Mouse (Mus musculus) MN1 (cell line): ENCODE measurements around the gene Gm10447.
"Not testable (repeated sequence)": the region's sequence is repeated elsewhere in the genome, so short reads cannot be mapped to it uniquely, and the experiment has no call there.

Experiments
- DNase-seq: peaks from one replicate; pipeline ENCODE4 v3.0.0-alpha.2; 2016; ENCODE audit warnings: low spot score

Gm10447 gene

DNA sequence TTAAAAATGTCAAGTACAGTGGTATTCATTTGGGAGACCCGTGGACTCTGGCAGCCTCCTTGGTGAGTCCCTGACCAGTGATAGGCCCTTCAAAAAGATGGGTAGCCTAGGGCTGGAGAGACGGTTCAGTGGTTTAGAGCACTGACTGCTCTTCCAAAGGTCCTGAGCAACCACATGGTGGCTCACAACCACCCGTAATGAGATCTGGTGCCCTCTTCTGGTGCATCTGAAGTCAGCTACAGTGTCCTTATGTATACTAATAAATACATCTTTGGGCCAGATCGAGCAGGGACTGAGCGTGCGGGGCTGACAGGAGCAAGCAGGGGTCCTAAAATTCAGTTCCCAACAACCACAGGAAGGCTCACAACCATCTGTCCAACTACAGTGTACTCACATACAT lies 13.0 kb downstream of the Gm10447 start:
- no peak for DNase-seq

DNA sequence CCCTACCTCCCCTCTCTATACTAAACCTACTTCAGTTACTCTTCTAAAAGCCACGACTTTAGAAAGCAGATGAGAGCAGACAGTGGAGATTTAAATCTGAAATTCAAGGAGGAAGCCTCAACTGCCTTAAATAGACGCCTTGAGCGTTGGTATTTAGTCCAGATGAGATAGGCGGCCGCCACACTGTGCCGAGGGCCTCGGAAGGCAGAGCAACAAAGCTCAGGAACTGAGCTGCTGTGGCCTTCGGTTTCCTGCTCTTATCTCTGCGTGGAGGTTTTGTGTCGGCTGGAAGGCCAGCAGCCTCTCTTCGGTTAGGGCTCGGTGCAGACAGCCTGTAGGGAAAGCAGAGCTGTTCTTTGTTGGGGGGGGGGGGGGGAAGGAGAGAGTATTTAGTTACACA lies 15.0 kb downstream of the Gm10447 start:
- no peak for DNase-seq

DNA sequence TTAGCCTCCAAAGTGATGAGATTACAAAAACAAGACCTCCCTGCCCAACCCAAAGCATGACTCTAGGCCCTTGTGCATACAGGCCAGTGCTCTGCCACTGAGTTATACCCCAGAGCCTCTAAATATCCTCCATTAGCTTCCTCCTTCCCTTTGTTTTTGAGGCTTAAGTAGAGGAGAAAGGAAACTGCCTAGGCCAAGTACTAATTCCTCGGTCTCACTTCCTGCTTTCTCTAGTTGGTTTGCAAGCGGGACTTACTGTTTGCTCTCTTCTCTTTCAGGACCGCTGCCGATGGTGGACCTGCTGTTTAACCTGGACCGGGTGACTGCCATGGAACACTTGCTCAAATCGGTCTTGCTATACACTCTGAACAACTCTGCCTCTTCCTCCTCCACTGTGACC lies 20.6 kb downstream of the Gm10447 start:
- no peak for DNase-seq

- no peak for DNase-seq
Measured at GRCm38 (mm10) chr11:53435504-53435903, 21.4 kb downstream of the Gm10447 start.

GRCm38 (mm10) chr11:53433057-53433456 lies 23.9 kb downstream of the Gm10447 start:
- DNase-seq: no peak

- DNase-seq: peak; percentile 64
Measured at GRCm38 (mm10) chr11:53431347-53432056, 25.4 kb downstream of the Gm10447 start.

GRCm38 (mm10) chr11:53430670-53431346 lies 26.1 kb downstream of the Gm10447 start, which contains the start of the genes Uqcrq and Gdf9:
Gene Uqcrq, minus strand, starts transcription at chr11:53430831.
Gene Gdf9, plus strand, starts transcription at chr11:53431023.
- DNase-seq: peak; percentile 100

GRCm38 (mm10) chr11:53430300-53430669 lies 26.6 kb downstream of the Gm10447 start:
- DNase-seq: peak; percentile 90

- DNase-seq: peak; percentile 34
Measured at GRCm38 (mm10) chr11:53429182-53429581, 27.7 kb downstream of the Gm10447 start.

DNA sequence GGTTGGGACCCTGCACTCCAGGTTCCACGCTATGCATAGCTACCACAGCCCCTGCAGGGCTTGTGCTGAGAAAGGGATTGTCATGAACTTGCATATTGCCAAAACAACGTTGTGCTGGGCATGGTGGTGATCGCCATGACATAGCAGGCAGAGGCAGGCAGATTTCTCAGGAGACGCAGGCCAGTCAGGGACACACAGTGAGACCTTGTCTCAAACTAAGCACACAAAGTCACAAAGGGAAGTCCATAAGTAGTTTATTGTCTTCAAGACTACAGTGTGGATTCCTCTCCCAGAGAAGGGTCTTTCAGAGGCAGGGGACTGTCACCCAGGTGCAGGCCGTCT lies 28.2 kb downstream of the Gm10447 start:
- no peak for DNase-seq

DNA sequence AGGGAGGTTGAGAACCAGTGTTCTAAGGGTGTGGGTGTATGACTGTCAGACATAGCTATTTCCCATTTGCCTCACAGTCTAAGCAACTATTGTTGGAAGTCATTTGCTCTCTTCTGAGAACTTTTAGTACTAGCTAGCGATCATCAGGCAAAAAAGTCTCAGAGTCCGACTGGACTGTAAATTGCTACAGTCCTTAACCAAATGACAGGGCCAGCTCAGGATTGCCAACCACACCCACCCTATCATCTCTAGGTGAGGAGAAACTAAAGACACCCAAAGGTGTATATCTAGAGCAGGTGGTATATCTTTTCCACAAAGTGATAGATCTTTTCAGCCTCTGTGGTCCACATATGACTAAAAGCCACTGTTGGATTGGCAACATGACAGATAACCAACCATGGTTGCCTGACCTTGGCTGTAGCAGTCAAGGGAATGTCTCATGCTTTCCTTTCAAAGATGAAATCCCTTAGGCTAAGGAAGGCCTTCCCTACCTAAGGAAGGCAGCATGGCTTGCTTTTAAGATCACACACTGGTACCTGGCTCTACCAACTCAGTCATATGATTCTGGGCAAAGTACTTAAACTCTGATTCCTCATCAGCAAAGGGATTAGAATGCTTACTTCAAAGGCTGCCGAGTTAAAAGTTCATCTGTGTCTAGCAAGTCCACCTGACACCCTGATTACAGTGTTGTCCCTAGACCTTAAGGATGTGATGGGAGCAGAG lies 28.8 kb downstream of the Gm10447 start:
- DNase-seq: no peak

GRCm38 (mm10) chr11:53426914-53427313 lies 30.0 kb downstream of the Gm10447 start:
- DNase-seq: not testable (repeated sequence)

DNA sequence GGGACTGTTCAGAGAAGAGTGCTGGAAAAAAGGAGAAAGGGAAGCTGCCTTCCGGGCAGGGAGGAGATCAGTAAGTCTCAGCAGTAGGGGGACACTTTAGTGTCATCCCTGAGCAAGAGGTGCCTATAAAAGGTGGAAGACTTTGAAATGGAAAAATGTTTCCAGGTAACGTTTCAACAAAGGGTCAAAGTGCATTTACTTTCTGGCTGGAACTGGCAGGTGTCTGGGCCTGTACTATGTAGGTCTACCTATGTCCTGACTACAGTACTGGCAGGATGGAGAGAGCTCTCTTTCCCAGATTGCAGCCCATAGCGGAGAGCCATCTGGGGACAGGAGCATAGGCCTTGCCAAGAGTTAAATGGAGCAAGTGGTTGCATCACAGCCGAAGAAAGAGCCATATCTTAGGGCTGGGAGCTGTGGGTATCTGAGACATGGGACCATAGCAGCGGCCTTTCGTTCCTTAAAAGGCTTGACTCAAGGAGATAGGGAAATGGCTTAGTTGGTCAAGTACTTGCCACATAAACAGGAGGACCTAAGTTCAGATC lies 31.1 kb downstream of the Gm10447 start:
- DNase-seq: no peak

- no peak for DNase-seq
Measured at GRCm38 (mm10) chr11:53425251-53425650, 31.7 kb downstream of the Gm10447 start.

DNA sequence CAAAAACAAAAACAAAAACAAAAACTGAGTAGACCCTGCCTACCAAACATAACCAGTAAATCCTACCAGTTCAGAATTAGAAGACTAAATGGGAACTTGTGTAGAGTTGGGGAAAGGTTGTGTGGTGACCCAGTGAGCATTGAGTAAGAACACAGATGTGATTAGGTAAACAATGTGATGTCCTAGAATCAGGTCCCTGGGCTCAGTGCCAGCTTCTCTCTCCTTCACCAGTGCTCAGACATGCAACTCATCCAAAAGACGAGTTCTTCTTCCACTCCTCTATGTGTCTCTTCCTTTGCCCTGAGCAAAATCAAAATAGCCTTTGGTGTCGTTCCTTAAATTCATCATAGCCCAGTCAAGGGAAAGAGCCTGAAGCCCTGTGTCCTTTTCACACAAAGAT lies 32.1 kb downstream of the Gm10447 start:
- peak; percentile 40 for DNase-seq

DNA sequence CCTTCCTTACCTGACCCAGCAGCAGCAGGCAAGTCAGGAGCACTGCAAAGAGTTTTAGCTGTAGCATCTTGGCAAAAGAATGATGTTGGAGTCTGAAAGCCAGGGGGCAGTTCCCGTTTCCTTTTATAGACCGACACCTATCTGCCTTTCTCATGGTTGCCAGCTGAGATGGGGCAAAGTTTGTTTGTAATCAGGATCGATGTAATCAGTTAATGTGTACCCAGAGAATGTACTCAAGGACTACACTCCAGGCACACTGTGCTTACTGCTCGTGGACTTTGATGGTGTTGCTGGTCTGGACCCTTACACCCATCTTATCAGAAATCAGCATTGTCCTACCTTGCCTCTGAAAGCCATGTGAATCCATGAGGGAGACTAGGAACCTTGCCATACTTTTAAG lies 33.9 kb downstream of the Gm10447 start, which contains the start of gene Leap2:
TSS of gene Leap2 (minus strand) at position 135 of the 400 bp plus-strand sequence.
- DNase-seq: no peak

DNA sequence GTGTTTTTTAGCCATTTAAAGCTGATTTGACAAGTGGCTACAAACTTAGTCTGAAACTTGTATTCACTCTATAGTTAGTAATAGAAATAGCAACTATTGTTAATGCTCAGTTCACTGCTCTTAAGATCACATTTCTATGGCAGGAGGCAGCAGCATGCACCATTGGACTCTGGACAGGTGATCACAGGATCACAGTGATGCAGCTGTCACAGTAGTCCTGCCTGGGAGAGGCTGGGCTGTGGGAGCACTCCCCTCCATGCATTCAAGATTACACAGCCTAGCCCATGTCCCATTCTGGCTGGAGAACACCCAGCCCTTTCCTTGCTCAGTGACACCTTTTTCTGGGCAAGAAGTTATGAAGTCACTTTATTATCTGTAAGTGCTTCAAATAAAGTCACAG lies 38.9 kb downstream of the Gm10447 start:
- no peak for DNase-seq

GRCm38 (mm10) chr11:53413871-53414270 lies 43.0 kb downstream of the Gm10447 start:
- DNase-seq: no peak

DNA sequence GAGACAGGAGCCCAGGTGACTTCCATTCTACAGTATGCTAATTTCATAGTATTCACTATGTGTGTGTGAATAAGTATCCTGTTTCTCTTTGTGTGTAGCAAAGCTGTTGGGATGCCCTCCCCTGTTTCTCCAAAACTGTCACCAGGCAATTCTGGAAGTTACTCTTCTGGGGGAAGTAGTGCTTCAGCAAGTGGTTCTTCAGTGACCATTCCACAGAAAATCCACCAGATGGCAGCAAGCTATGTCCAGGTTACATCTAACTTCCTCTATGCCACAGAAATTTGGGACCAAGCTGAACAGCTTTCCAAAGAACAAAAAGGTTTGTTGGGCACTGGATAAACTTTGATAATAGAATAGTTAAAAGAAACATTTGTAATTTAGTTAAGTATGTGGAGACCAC lies 45.2 kb downstream of the Gm10447 start:
- peak; percentile 59 for DNase-seq
